Mouse (Mus musculus): Measurements from ENCODE around the gene Zfhx2. TPM values are rescaled to one million over a fixed set of nuclear protein-coding genes. Genes with fewer than 3 reads are reported as not detected.
A peak's percentile ranks its signal among the peaks of the same experiment; 100 is the strongest.

Gene Zfhx2
- total RNA-seq, 2 experiments from 2014 or later = 37.5 to 47.1 TPM

- intact Hi-C loops (cut with DNase I) = no loop called here
- DNase-seq (ENCODE audit: low spot score in 2 of 2) = no peak
These were observed 6.7 kb downstream of the Zfhx2 start for GRCm38 (mm10) chr14:55085324-55086008.

GRCm38 (mm10) chr14:55083481-55083880, 8.6 kb downstream of the Zfhx2 start:
- intact Hi-C loops (cut with DNase I) = no loop called here
- no peak for DNase-seq (ENCODE audit: low spot score in 2 of 2)

- intact Hi-C loops (cut with DNase I) = no loop called here
- no peak for DNase-seq (ENCODE audit: low spot score in 2 of 2)
These were observed 11.0 kb downstream of the Zfhx2 start for GRCm38 (mm10) chr14:55081105-55081504.

- intact Hi-C loops (cut with DNase I) = loop anchor here (2.0 kb wide), 1 partner anchor 51 kb away; no protein-coding TSS in a partner anchor
- peak; percentile 63 to 70 for DNase-seq (ENCODE audit: low spot score in 2 of 2)
These were observed 12.7 kb downstream of the Zfhx2 start for GRCm38 (mm10) chr14:55079214-55079970.

GRCm38 (mm10) chr14:55078366-55078989, 13.6 kb downstream of the Zfhx2 start:
- no peak for DNase-seq (ENCODE audit: low spot score in 2 of 2)
- intact Hi-C loops (cut with DNase I) = loop anchor here (2.0 kb wide), 1 partner anchor 50 kb away; no protein-coding TSS in a partner anchor

- DNase-seq (ENCODE audit: low spot score in 2 of 2) = peak in 1 of 2 experiments; percentile 55
- intact Hi-C loops (cut with DNase I) = loop anchor here (2.0 kb wide), 1 partner anchor 49 kb away; no protein-coding TSS in a partner anchor
These were observed 14.4 kb downstream of the Zfhx2 start for GRCm38 (mm10) chr14:55077481-55078365.

- no peak for DNase-seq (ENCODE audit: low spot score in 2 of 2)
- intact Hi-C loops (cut with DNase I) = no loop called here
These were observed 15.2 kb downstream of the Zfhx2 start for GRCm38 (mm10) chr14:55076956-55077355.

- intact Hi-C loops (cut with DNase I) = no loop called here
- peak; percentile 72 to 87 for DNase-seq (ENCODE audit: low spot score in 2 of 2)
These were observed 15.9 kb downstream of the Zfhx2 start for GRCm38 (mm10) chr14:55076224-55076623.

GRCm38 (mm10) chr14:55074416-55074815, 17.7 kb downstream of the Zfhx2 start:
- intact Hi-C loops (cut with DNase I) = no loop called here
- no peak for DNase-seq (ENCODE audit: low spot score in 2 of 2)

- intact Hi-C loops (cut with DNase I) = no loop called here
- DNase-seq (ENCODE audit: low spot score in 2 of 2) = peak in 1 of 2 experiments; percentile 54
These were observed 20.4 kb downstream of the Zfhx2 start for GRCm38 (mm10) chr14:55071756-55072155.

- intact Hi-C loops (cut with DNase I) = no loop called here
- peak in 1 of 2 experiments; percentile 69 for DNase-seq (ENCODE audit: low spot score in 2 of 2)
These were observed 26.1 kb downstream of the Zfhx2 start for GRCm38 (mm10) chr14:55066042-55066441.

- DNase-seq (ENCODE audit: low spot score in 2 of 2) = no peak
- intact Hi-C loops (cut with DNase I) = no loop called here
These were observed 26.7 kb downstream of the Zfhx2 start for GRCm38 (mm10) chr14:55065391-55065790.

- DNase-seq (ENCODE audit: low spot score in 2 of 2) = no peak
- intact Hi-C loops (cut with DNase I) = no loop called here
These were observed 27.4 kb downstream of the Zfhx2 start for GRCm38 (mm10) chr14:55064481-55065370.

GRCm38 (mm10) chr14:55063581-55064381, 28.3 kb downstream of the Zfhx2 start:
- no peak for DNase-seq (ENCODE audit: low spot score in 2 of 2)
- intact Hi-C loops (cut with DNase I) = no loop called here

- no peak for DNase-seq (ENCODE audit: low spot score in 2 of 2)
- intact Hi-C loops (cut with DNase I) = no loop called here
These were observed 29.0 kb downstream of the Zfhx2 start for GRCm38 (mm10) chr14:55063117-55063516.

- intact Hi-C loops (cut with DNase I) = no loop called here
- DNase-seq (ENCODE audit: low spot score in 2 of 2) = peak; percentile 55 to 80
These were observed 29.5 kb downstream of the Zfhx2 start for GRCm38 (mm10) chr14:55062626-55063025.

- intact Hi-C loops (cut with DNase I) = no loop called here
These were observed 30.3 kb downstream of the Zfhx2 start for GRCm38 (mm10) chr14:55061845-55062244.

GRCm38 (mm10) chr14:55059931-55060330, 32.2 kb downstream of the Zfhx2 start:
- intact Hi-C loops (cut with DNase I) = no loop called here
- DNase-seq (ENCODE audit: low spot score in 2 of 2) = no peak

More at GRCm38 (mm10) chr14:55061845-55062244, 30.3 kb downstream of the Zfhx2 start:
- no peak for DNase-seq (ENCODE audit: low spot score in 2 of 2)

All from left cerebral cortex, postnatal 25 days (tissue).